Mouse (Mus musculus) adipocyte (in vitro differentiated cells): Measurements from ENCODE around the gene Sdhc.
"Not testable (repeated sequence)": the region's sequence is repeated elsewhere in the genome, so short reads cannot be mapped to it uniquely, and the experiment has no call there.

Experiments
- DNase-seq: peaks from one replicate; pipeline ENCODE4 v3.0.0-alpha.2; 2016; ENCODE audit warnings: low spot score

Gene Sdhc

GRCm38 (mm10) chr1:171168906-171169305 lies 18.5 kb upstream of the Sdhc start:
- no peak for DNase-seq

GRCm38 (mm10) chr1:171165629-171166345 lies 15.4 kb upstream of the Sdhc start:
- no peak for DNase-seq

- no peak for DNase-seq
These were observed 13.9 kb upstream of the Sdhc start for GRCm38 (mm10) chr1:171164258-171164657.

GRCm38 (mm10) chr1:171162526-171162925 lies 12.1 kb upstream of the Sdhc start:
- no peak for DNase-seq

GRCm38 (mm10) chr1:171159485-171159975 lies 9.1 kb upstream of the Sdhc start:
- no peak for DNase-seq

GRCm38 (mm10) chr1:171157965-171158364 lies 7.6 kb upstream of the Sdhc start:
- no peak for DNase-seq

- DNase-seq = no peak
These were observed 6.2 kb upstream of the Sdhc start for GRCm38 (mm10) chr1:171156644-171157043.

- DNase-seq = no peak
These were observed 1.6 kb upstream of the Sdhc start for GRCm38 (mm10) chr1:171151966-171152365.

GRCm38 (mm10) chr1:171150838-171151391 lies 512 bp upstream of the Sdhc start:
- DNase-seq = no peak

- not testable (repeated sequence) for DNase-seq
These were observed 7.4 kb downstream of the Sdhc start for GRCm38 (mm10) chr1:171142981-171143380.

GRCm38 (mm10) chr1:171137486-171138155 lies 12.8 kb downstream of the Sdhc start:
- not testable (repeated sequence) for DNase-seq

- no peak for DNase-seq
These were observed 14.8 kb downstream of the Sdhc start for GRCm38 (mm10) chr1:171135600-171135999.

- no peak for DNase-seq
These were observed 19.4 kb downstream of the Sdhc start for GRCm38 (mm10) chr1:171130971-171131370.

- no peak for DNase-seq
These were observed 21.2 kb downstream of the Sdhc start for GRCm38 (mm10) chr1:171129251-171129650.

GRCm38 (mm10) chr1:171124398-171124797 lies 26.0 kb downstream of the Sdhc start:
- DNase-seq = no peak

- no peak for DNase-seq
These were observed 27.5 kb downstream of the Sdhc start for GRCm38 (mm10) chr1:171122932-171123331.

- no peak for DNase-seq
These were observed 28.6 kb downstream of the Sdhc start for GRCm38 (mm10) chr1:171121839-171122238.

- DNase-seq = no peak
These were observed 29.5 kb downstream of the Sdhc start for GRCm38 (mm10) chr1:171120893-171121292.

GRCm38 (mm10) chr1:171119405-171119804 lies 31.0 kb downstream of the Sdhc start:
- no peak for DNase-seq

GRCm38 (mm10) chr1:171118996-171119395 lies 31.4 kb downstream of the Sdhc start:
- no peak for DNase-seq

- DNase-seq = peak; percentile 85
These were observed 32.1 kb downstream of the Sdhc start for GRCm38 (mm10) chr1:171118269-171118684.

- no peak for DNase-seq
These were observed 34.1 kb downstream of the Sdhc start for GRCm38 (mm10) chr1:171116280-171116679.

- DNase-seq = peak; percentile 74
These were observed 36.5 kb downstream of the Sdhc start, which contains the start of gene Cfap126 for GRCm38 (mm10) chr1:171113873-171114299. TSS of gene Cfap126 (plus strand) at chr1:171113918.
